Mouse (Mus musculus): ENCODE measurements around the gene Trpm3.
A peak's percentile ranks its signal among the peaks of the same experiment; 100 is the strongest.

Gene Trpm3

GRCm38 (mm10) chr19:22848783-22849576 is 710.1 kb downstream of the Trpm3 start:
- TF ChIP-seq GATA4 (IDR thresholded peaks at IDR 0.05; ENCODE audit: insufficient replicate concordance, low read length), result no peak

DNA sequence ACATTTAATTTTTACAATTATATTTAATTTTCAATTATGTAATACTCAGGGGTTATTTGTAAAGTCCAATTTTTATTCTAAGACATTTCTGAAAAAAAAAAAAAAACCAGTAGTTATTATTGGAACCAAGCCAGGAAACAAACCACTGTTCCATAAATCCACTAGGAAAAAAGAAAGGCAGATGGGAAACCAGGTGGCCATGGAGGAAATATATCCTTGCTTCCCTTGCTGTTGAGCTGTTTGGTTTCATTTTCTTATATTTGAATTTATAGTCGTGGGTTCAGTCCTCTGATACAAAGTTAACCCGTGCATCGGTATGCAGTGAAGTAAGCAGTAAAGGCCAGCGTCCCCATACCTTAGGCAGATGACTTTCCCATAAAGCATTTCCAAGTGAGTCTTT is 720.8 kb downstream of the Trpm3 start:
- TF ChIP-seq GATA4 (IDR thresholded peaks at IDR 0.05; ENCODE audit: insufficient replicate concordance, low read length), result no peak

DNA sequence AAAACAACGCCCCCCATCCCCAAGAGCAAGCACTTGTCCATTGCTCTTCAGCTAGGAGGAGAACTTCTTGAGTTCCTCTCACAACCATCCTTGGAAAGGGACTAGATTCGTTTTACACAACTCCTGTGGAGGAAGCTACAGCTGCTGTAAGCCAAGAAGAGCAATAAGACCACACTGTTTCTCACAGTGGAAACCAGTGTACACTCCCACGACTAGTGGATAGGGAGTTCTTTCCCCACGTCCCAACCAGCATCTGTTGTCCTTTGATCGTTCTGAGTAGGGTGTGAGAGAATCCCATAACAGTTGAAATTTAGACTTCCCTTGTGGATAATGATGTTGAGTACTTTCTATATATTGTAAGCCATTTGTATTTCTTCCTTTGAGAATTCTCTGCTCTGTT is 728.6 kb downstream of the Trpm3 start:
- TF ChIP-seq GATA4 (IDR thresholded peaks at IDR 0.05; ENCODE audit: insufficient replicate concordance, low read length), result no peak

DNA sequence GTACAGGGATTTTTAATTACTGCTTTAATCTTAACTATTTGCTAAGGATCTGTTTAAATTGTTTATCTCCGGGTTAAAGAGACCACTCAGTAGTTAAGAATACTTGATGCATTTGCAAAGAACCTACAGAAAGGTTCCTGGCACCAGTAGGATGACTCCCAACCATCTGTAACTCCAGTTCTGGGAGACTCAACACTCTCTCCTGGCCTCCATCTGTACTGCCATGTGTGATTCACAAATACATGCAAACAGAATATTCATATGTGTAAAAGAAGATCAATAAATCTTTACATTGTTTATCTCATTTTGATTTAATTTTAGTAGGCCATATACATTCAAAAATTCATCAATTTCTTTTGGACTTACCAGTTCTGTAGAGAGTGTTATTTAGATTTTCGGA is 731.0 kb downstream of the Trpm3 start:
- TF ChIP-seq GATA4 (IDR thresholded peaks at IDR 0.05; ENCODE audit: insufficient replicate concordance, low read length), result no peak

- TF ChIP-seq GATA4 (IDR thresholded peaks at IDR 0.05; ENCODE audit: insufficient replicate concordance, low read length), result no peak
Observed at GRCm38 (mm10) chr19:22872456-22872855, 733.6 kb downstream of the Trpm3 start.

GRCm38 (mm10) chr19:22880199-22880598 is 741.4 kb downstream of the Trpm3 start:
- TF ChIP-seq GATA4 (IDR thresholded peaks at IDR 0.05; ENCODE audit: insufficient replicate concordance, low read length), result no peak

- TF ChIP-seq GATA4 (IDR thresholded peaks at IDR 0.05; ENCODE audit: insufficient replicate concordance, low read length), result no peak
Observed at GRCm38 (mm10) chr19:22882670-22883111, 743.8 kb downstream of the Trpm3 start.

DNA sequence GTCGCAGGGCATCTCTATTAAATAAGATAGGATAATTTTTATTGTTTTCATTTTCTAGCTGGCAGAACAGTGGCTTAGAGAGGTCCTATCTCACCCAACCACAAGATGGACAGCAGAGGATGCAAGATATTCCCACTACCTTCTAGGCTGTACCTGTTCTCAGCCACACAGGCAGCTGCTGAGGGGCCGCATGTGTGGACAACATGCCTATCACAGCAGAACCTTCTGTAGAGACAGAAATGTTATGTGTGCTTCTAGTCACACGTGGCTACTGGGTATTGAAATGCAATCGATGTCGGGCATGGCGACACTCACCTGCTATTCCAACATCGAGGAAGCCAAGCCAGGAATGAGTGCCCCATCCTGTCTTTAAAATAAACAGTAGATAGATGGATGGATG is 744.3 kb downstream of the Trpm3 start:
- TF ChIP-seq GATA4 (IDR thresholded peaks at IDR 0.05; ENCODE audit: insufficient replicate concordance, low read length), result no peak

- TF ChIP-seq GATA4 (IDR thresholded peaks at IDR 0.05; ENCODE audit: insufficient replicate concordance, low read length), result peak; percentile 46; the same call in 1 of the 2 replicates
Observed at GRCm38 (mm10) chr19:22883744-22884317, 745.0 kb downstream of the Trpm3 start.

GRCm38 (mm10) chr19:22884357-22884756 is 745.5 kb downstream of the Trpm3 start:
- TF ChIP-seq GATA4 (IDR thresholded peaks at IDR 0.05; ENCODE audit: insufficient replicate concordance, low read length), result no peak

DNA sequence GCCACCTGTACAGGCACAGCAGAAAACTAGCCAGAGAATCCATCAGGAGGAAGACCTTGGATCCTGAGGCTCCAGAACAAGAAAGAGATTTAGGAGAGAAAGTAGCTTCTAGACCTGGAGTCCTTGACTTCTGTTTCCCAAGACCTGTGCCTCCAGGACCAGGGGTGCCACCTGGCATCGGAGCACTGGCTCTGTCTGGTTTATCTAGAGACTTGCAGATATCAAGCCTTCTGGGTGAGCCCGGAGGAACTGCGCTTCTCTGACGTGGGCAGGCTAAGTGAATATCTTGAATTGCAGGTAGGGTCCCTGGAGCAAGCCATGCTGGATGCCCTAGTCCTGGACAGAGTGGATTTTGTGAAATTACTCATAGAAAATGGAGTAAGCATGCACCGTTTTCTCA is 746.2 kb downstream of the Trpm3 start:
- no peak for TF ChIP-seq GATA4 (IDR thresholded peaks at IDR 0.05; ENCODE audit: insufficient replicate concordance, low read length)

DNA sequence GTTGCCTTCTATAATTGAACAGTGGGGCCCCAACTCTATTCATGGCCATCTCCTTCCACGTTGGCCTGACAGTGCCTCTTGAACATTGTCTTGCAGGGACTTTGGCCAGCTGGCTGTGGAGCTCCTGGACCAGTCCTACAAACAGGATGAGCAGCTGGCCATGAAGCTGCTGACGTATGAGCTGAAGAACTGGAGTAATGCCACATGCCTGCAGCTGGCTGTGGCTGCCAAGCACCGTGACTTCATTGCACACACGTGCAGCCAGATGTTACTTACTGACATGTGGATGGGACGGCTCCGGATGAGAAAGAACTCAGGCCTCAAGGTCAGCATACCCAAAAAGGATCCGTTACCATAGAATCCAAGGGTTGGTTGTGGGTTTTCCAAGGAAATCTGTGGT is 763.0 kb downstream of the Trpm3 start:
- no peak for TF ChIP-seq GATA4 (IDR thresholded peaks at IDR 0.05; ENCODE audit: insufficient replicate concordance, low read length)

DNA sequence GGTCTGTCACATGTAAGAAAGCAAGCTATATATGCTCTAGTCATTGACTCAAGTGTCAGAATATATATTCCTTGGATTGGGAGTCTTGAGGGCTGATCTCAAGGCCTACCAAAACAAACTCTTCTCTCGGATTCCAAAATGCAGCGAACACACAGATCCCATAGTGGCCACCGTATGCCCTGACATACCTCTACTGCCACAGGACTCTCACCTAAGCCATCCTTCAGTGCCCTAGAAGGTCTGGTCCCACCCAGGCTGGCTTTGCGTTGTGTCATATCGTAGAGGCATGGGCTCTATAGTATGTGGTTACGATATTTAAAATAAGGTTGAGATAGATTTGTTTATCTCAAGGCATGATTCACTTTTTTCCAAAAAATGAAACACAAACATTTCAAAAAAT is 763.5 kb downstream of the Trpm3 start:
- no peak for TF ChIP-seq GATA4 (IDR thresholded peaks at IDR 0.05; ENCODE audit: insufficient replicate concordance, low read length)

DNA sequence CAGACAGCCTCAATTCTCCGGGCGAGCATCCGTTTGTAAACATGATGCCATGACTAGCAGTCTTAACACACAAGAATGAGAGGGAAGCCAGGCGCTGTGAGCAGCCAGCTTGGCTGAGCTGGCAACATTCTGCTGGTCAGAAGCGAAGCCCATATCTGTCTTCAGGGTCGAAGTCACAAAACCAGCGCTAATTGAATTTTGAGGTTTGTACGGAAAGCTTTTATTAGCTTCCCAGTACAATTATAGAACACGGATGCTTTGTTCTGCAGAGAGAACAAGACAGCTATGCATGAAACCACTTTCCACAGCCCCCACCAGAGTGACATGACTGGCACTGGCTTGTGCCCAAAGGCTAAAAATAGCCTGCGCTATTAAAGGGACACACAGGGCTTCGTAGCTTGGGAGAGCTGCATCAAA is 766.2 kb downstream of the Trpm3 start:
- TF ChIP-seq GATA4 (IDR thresholded peaks at IDR 0.05; ENCODE audit: insufficient replicate concordance, low read length), result no peak

DNA sequence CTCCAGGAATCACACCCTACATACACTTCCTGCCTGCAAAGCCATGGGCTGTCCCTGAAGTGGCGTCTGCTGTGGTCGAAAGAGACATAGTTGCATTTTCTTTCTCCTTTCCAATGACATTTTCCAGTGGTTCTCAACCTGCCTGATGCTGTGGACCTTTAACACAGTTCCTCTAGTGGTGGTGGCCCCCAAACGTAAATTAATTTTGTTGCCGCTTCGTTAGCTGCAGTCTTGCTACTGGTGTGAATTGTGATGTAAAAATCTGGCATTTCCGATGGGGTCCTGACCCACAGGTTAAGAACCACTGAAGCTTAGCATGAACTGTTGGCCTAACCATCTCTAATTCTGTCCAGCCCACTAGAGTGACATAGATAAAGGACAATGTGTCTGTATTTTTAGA is 771.8 kb downstream of the Trpm3 start:
- no peak for TF ChIP-seq GATA4 (IDR thresholded peaks at IDR 0.05; ENCODE audit: insufficient replicate concordance, low read length)

DNA sequence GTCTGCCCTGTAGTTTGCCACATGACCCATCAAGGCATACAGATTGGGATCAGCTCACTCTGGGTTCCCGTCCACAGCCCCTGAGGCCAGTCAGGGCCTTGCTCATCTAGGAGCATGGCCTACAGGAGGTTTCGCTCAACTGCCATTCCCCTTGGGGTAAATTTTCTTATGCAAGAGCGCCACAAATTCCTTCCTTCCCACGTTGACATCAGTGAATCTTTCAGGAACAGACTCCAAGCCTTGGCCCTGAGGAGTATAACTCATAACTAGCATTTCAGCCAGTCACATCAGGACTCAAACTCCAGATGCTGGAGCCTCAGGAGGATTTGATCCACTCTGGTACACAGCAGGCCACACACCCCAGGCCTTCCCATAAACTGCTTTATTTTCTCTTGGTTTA is 774.1 kb downstream of the Trpm3 start:
- no peak for TF ChIP-seq GATA4 (IDR thresholded peaks at IDR 0.05; ENCODE audit: insufficient replicate concordance, low read length)

Data from liver, adult (tissue).